Mouse (Mus musculus): ENCODE data around the gene Fbxo39.
"Not testable (repeated sequence)": the region's sequence is repeated elsewhere in the genome, so short reads cannot be mapped to it uniquely, and the experiment has no call there.

The Fbxo39 gene

GRCm38 (mm10) chr11:72311355-72312001 lies 2.8 kb upstream of the Fbxo39 start:
- no peak for DNase-seq (ENCODE audit: low read depth, low spot score)

DNA sequence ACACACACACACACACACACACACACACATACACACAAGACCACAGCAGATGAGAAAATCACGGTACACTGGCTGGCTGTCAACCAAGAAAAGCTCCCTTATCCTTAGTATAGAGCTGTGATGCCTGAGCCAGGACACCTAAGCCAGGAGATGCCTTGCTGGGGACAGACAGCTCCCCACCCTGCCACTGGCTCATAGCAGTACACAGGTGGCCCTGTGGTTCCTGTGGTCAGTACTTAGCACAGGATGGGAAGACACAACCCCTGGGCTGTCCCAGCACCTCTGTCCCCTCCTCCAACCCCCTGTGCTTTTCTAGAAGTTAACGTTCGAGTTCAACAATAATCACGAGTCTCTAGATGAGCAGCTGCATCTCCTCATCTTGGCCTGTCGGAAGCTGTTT lies 3.8 kb downstream of the Fbxo39 start:
- DNase-seq (ENCODE audit: low read depth, low spot score): no peak

GRCm38 (mm10) chr11:72324431-72324830 lies 10.2 kb downstream of the Fbxo39 start:
- no peak for DNase-seq (ENCODE audit: low read depth, low spot score)

- no peak for DNase-seq (ENCODE audit: low read depth, low spot score)
Measured at GRCm38 (mm10) chr11:72325701-72326100, 11.5 kb downstream of the Fbxo39 start.

- no peak for DNase-seq (ENCODE audit: low read depth, low spot score)
Measured at GRCm38 (mm10) chr11:72332951-72333667, 18.9 kb downstream of the Fbxo39 start.

GRCm38 (mm10) chr11:72334653-72335052 lies 20.4 kb downstream of the Fbxo39 start:
- no peak for DNase-seq (ENCODE audit: low read depth, low spot score)

DNA sequence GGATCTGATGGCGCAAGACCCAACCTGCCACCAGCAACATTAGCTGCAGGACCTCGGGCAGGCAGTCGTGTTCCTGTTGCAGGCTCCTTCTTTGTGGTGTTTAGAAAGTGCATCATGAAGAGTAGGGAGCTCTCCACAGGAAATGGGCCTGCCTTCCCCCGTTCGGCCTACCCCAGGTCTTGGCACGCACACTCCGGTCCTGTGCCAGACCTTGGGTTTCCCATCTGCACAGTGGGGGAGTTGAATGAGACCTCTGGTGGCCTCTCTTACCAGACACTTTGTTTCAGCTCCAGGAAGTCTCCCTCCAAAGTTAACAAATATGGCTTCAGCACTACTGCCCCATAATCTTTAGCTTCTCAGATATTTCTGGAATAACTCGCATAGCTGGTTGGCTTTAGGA lies 22.5 kb downstream of the Fbxo39 start:
- DNase-seq (ENCODE audit: low read depth, low spot score): no peak

DNA sequence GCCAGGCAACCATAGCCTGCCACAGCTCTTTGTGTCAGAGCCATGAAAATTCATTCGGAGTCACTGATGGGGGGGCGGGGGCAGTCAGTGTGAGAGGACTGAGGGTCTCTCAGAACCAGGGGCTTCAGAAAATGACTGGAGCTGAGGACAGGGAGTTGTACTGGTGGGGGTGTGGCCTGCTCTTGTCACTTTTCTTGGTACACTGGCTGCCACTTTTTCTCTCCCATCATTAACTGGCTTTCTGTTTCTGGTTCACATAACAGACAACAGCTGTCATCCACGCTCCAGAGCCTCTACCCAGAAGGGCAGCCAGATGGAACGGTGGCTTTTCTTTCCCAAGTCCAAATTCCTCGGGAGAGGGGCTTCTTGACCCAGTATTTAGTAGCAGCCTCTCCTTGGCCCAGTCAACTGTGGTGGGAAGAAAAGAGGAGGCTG lies 24.2 kb downstream of the Fbxo39 start:
- no peak for DNase-seq (ENCODE audit: low read depth, low spot score)

- DNase-seq (ENCODE audit: low read depth, low spot score): no peak
Measured at GRCm38 (mm10) chr11:72339716-72340115, 25.5 kb downstream of the Fbxo39 start.

DNA sequence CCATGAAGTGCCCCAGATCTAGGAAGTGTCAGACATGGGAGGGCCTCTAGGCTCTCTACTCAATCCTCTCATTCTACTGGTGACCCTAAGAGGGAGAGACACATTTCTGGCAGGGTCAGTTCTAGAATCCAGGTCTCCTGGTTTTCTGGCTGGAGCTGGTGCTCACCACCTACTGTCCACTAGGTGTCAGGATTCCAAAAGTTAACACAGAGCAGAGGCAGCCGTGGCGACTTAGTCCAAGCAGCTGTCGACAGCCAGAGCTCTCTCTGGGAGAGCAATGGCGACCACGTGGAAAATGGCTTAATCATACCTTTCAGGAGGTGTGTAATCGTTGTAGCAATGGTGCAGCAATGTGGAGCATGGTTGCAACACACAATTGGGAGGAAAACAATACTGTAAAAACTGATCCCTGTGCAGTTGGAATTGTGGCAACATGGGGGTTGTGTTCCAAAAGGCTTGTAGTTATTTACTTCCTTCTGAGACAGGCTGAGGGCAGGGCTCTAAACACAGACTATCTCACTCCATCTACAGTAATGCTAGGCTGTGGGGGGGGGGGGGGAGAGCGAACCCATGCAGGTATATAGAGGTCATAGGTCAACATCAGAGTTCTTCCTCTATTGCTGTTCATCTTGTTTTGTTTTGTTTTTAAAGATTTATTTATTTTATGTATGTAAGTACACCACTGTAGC lies 28.4 kb downstream of the Fbxo39 start:
- DNase-seq (ENCODE audit: low read depth, low spot score): peak; percentile 54

DNA sequence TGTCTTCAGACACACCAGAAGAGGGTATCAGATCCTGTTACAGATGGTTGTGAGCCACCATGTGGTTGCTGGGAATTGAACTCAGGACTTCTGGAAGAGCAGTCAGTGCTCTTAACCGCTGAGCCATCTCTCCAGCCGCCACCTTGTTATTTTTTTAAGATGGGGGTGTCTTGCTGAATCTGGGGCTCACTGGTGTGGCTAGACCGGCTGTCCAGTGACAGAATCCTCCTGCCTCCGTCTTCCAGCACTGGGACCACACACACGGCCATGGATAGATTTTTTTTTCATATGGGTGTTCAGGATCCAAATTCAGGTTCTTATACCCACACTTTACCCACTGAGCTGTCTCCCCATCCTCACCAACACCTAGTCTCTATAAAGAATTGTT lies 29.0 kb downstream of the Fbxo39 start:
- not testable (repeated sequence) for DNase-seq (ENCODE audit: low read depth, low spot score)

GRCm38 (mm10) chr11:72343904-72344303 lies 29.7 kb downstream of the Fbxo39 start:
- DNase-seq (ENCODE audit: low read depth, low spot score): no peak

GRCm38 (mm10) chr11:72344486-72344885 lies 30.2 kb downstream of the Fbxo39 start:
- DNase-seq (ENCODE audit: low read depth, low spot score): no peak

DNA sequence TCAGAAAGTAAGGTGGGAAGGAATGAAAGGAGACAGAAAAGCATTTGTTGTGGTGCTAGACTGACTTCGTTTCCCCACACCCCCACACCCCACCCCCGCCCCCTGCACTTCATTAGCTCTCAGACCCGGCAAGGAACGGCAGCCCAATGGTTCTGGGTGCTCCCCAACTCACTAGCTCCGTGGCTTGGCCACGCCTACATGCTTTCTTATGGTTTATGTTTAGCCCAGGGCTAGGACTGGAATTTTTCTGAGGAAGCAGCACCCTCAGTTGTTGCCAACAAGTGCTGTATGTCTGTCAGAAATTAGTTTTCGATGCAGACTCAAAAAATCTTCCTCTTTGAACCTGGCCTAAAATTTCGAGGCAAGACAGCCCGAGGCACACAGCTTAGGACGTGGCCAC lies 34.3 kb downstream of the Fbxo39 start:
- no peak for DNase-seq (ENCODE audit: low read depth, low spot score)

GRCm38 (mm10) chr11:72349016-72349415 lies 34.8 kb downstream of the Fbxo39 start:
- no peak for DNase-seq (ENCODE audit: low read depth, low spot score)

DNA sequence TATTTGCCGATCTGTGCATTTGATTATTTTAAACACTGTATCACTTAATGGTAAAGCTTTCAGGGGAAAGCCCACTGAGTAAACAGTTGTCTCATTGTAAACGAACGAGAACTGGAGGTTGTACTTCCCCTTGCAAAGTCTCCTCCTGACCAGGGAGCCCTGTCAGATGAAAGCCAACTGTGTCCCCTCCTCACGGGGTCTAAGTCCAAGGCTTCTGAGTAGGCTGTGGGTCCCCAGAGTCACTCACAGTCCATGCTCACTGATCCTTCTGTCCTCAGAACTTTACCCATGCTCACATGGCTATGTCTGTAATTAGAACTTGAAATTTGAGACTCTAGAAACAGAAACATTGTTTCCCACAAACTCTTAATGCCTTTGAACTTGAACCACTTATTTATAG lies 35.4 kb downstream of the Fbxo39 start:
- no peak for DNase-seq (ENCODE audit: low read depth, low spot score)

DNA sequence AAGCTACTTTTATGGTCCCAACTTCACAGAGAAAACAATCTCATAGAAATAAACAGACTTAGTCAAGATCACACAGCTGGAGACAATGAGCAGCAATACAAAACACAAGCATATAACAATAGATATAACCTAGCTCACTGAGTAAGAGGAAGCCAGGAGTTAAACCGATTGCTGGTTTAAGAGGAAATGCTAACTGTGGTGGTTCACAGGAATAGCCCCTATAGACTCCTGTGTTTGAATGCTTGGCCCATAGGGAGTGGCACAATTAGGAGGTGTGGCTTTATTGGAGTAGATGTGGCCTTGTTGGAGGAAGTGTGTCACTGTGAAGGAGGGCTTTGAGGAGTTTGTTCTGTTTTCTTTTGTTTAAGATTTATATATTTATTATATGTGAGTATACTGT lies 38.0 kb downstream of the Fbxo39 start:
- DNase-seq (ENCODE audit: low read depth, low spot score): no peak

- DNase-seq (ENCODE audit: low read depth, low spot score): no peak
Measured at GRCm38 (mm10) chr11:72353186-72353585, 38.9 kb downstream of the Fbxo39 start.

- peak; percentile 46 for DNase-seq (ENCODE audit: low read depth, low spot score)
Measured at GRCm38 (mm10) chr11:72354971-72355728, 40.9 kb downstream of the Fbxo39 start.

- DNase-seq (ENCODE audit: low read depth, low spot score): peak; percentile 86
Measured at GRCm38 (mm10) chr11:72361385-72362346, 47.4 kb downstream of the Fbxo39 start.

- no peak for DNase-seq (ENCODE audit: low read depth, low spot score)
Measured at GRCm38 (mm10) chr11:72362347-72362741, 48.1 kb downstream of the Fbxo39 start, which contains the start of gene Tekt1. Tekt1 (minus strand) TSS chr11:72362442.
